Mouse (Mus musculus): ENCODE data around the gene Nol3.
"Not testable (repeated sequence)": the region's sequence is repeated elsewhere in the genome, so short reads cannot be mapped to it uniquely, and the experiment has no call there.

Gene Nol3

GRCm38 (mm10) chr8:105275840-105276239, at the start of gene Nol3:
Nol3 (plus strand) TSS chr8:105276140.
- DNase-seq, result no peak

- DNase-seq, result no peak
Measured at GRCm38 (mm10) chr8:105231503-105232320, 44.2 kb upstream of the Nol3 start.

GRCm38 (mm10) chr8:105232321-105232693, 43.6 kb upstream of the Nol3 start:
- DNase-seq, result not testable (repeated sequence)

GRCm38 (mm10) chr8:105233126-105233935, 42.6 kb upstream of the Nol3 start:
- DNase-seq, result no peak

GRCm38 (mm10) chr8:105235206-105235605, 40.7 kb upstream of the Nol3 start:
- DNase-seq, result no peak

GRCm38 (mm10) chr8:105237442-105238142, 38.3 kb upstream of the Nol3 start:
- DNase-seq, result no peak

- DNase-seq, result no peak
Measured at GRCm38 (mm10) chr8:105241016-105241415, 34.9 kb upstream of the Nol3 start.

GRCm38 (mm10) chr8:105251954-105252353, 24.0 kb upstream of the Nol3 start:
- DNase-seq, result no peak

GRCm38 (mm10) chr8:105252680-105253537, 23.0 kb upstream of the Nol3 start:
- DNase-seq, result no peak

GRCm38 (mm10) chr8:105253766-105254151, 22.2 kb upstream of the Nol3 start:
- no peak for DNase-seq

- DNase-seq, result peak; percentile 79 to 94
Measured at GRCm38 (mm10) chr8:105254152-105254965, 21.6 kb upstream of the Nol3 start.

- peak in 1 of 2 experiments; percentile 43 for DNase-seq
Measured at GRCm38 (mm10) chr8:105254966-105255350, 21.0 kb upstream of the Nol3 start, which contains the start of gene B3gnt9. B3gnt9 (minus strand) TSS chr8:105255153.

- no peak for DNase-seq
Measured at GRCm38 (mm10) chr8:105257318-105258114, 18.4 kb upstream of the Nol3 start.

GRCm38 (mm10) chr8:105258911-105259720, 16.8 kb upstream of the Nol3 start:
- DNase-seq, result no peak

GRCm38 (mm10) chr8:105259721-105260320, 16.1 kb upstream of the Nol3 start:
- peak; percentile 60 to 78 for DNase-seq

- DNase-seq, result no peak
Measured at GRCm38 (mm10) chr8:105260371-105261099, 15.4 kb upstream of the Nol3 start.

GRCm38 (mm10) chr8:105261326-105261980, 14.5 kb upstream of the Nol3 start:
- DNase-seq, result no peak

Measured in spleen, adult 18-20 months (tissue).